Mouse (Mus musculus): ENCODE data around the gene Tmem25.
"Not testable (repeated sequence)": the region's sequence is repeated elsewhere in the genome, so short reads cannot be mapped to it uniquely, and the experiment has no call there.

The Tmem25 gene

DNA sequence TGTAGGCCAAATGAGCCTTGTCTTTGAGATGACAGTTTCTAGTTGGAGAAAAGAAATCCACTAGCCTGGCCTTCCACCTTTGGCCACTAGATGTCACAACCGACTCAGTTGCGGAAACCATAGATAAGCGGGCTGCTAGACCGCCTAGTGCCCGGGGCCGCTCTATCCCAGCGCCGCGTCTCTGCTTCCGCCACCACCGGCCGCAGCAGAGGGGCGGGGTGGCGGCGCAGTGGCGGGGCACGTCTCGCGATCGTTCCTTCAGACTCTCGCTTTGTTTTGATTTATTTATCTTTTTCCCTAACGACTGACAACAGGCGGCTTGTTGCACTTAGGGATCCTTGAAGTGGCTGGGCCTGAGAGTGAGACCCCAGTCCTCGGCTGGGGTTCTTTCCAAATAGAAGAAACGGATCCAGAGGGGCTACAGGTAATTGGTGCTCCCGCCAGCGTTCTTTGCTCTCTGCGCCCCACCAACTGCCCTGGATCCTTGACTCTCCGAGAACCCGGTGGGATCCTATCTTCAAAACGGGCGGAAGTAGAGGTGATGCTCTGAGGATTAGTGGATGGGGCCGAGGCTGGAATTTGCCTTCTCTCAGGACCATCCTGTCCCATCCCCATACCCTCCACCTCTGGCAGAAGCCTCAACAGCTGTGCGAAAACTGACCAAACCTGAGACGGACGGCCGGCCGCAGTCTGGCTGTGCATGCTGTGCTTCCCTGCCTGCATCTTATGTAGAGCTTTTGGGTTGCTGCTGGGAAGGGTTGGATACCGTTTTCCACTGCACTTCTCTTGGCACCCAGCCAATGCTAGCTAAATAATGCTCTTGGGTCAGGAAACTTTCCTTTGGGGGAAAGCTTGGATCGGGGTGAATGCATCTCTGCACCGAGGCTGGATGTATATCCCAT, 26.1 kb downstream of the Tmem25 start:
- in situ Hi-C loops (cut with MseI, MboI): no loop called here

DNA sequence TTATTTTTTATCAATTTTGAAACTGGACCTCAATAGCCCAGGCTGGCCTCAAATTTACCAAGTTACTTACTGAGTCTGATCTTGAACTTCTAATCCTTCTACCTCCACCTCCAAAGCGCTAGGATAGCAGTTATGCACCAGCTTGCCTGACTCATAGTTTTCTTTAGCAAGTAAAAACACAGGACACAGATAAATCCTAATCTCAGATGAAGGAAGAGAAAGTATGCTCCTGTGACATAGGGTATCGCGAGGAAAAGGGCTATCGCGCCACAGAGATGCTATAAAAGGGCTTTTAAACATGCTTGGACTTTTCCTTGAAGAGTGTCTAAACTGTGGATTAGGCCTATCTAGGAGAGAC, 26.7 kb downstream of the Tmem25 start:
- in situ Hi-C loops (cut with MseI, MboI): no loop called here

DNA sequence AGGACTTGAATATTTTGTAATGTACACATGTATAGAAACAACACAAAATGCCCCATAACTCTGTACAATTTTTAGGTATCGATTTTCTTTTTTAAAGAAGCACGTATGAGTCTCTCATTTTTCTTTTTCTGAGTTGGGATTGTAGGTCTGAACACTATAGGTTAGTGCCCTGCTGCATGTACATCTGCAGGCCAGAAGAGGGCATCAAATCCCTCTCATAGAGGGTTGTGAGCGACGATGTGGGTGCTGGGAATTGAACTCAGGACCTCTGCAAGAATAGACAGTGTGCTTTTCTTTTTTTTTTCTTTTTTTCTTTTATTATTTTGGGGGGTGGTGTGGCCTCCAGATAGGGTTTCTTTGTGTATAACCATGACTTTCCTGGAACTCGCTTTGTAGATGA, 27.7 kb downstream of the Tmem25 start:
- in situ Hi-C loops (cut with MseI, MboI): no loop called here

DNA sequence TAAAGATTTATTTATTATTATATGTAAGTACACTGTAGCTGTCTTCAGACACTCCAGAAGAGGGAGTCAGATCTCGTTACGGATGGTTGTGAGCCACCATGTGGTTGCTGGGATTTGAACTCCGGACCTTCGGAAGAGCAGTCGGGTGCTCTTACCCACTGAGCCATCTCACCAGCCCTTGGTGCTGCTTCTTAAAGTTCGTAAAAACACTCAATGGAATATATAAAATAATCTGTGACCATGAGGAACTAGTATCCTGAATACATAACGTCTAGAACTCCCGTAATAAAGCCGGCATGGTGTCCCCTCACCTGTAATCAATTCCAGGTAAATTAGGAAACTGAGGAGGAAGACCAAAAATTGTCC, 31.1 kb downstream of the Tmem25 start:
- in situ Hi-C loops (cut with MseI, MboI): not testable (repeated sequence)

DNA sequence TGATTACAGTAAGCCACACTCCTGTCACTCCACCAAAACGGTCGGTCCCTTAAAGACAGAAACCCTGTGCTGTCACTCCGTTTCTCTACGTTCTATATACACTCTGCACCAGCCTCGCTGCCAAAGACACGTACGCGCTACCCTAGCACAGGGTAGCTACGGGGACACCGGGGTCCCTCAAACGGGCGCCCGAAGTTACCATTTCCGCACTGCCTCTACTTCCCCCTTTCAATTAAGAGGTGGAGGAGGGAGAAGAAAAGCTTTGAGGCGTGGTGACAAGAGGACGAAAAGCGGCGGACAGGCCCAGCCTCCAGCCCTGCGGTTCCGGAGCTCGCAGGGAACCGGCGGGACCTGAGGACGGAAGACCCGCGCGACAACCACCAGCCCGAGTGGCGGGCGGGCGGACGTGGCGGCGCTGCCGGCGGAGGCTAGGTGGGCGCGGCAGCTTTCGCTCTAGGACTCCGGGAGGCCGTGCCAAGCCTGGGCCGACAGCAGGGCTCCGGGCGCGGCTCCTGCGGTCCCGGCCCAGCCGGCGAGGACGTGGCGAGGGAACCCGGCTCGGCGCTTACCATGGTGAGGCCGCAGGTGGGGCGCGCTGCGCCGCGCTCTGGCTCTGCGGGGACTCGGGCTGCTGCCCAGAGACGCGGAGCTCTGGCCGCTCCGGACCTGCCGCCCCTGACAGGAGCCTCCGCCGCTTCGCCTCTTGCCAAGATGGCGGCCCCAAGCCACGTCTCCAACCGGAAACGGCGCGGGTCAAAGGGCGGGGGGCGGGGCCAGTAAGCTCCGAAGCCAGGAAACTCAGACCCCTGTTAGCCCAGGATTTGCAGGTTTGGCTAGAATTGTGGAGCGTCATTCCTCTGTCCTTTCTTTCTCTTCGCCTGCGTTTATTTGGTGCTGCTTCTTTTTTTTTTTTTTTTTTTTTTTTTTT, 31.7 kb downstream of the Tmem25 start, which contains the start of the genes Arcn1 and Ift46:
TSS of gene Arcn1 (minus strand) at position 745 of the 928 bp plus-strand sequence.
TSS of gene Ift46 (plus strand) at position 808 of the 928 bp plus-strand sequence.
- in situ Hi-C loops (cut with MseI, MboI): no loop called here

DNA sequence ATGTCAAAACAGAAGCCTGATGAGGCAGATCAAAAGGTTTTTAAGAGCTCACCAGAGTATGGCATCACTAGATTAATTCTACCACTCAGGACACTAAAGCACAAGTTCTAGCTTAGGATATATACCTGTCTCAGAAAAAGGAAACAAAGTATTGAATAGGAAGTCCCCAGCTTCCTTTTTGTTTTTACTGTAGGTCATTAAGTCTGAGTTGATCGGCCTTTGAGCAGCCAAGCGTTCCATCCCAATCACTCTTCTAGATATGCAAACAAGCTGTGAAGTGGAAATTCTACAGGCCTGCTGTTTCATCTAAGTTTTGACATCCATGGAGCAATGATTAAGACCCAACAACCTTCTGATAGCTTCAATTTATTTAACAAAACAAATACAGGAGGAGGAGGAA, 38.2 kb downstream of the Tmem25 start:
- in situ Hi-C loops (cut with MseI, MboI): no loop called here

DNA sequence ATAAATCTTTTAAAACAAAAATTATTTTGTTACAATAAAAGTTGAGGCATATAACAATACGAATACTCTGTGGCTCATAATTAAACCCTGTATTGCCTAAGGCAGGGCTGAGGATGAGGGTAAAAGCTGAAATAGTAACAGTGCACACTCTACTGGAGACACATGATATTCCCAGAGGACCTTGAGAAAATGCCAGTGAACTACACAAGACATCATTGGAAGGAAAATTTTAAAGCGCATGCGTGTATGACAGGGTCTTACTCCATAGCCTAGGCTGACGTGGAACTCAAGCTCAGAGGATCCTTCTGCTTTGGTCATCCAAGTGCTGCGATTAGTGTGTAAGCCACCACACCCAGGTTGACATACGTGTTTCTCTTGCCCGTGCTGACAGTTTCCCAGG, 50.6 kb downstream of the Tmem25 start:
- in situ Hi-C loops (cut with MseI, MboI): no loop called here

DNA sequence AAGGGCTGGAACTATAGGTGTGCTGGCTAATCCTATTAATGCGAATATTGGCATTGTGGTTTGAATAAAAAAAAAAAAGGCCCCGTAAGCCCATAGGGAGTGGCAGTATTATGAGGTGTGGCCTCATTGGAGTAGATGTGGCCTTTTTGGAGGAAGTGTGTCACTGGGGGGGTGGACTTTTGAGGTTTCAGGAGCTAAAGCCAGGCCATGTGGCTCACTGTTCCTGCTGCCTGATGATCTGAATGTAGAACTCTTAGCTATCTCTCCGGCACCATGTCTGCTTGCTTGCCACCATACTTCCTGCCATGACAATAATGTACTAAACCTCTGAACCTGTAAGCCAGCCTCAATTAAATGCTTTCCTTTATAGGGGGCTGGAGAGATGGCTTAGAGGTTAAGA, 51.8 kb downstream of the Tmem25 start:
- in situ Hi-C loops (cut with MseI, MboI): no loop called here

DNA sequence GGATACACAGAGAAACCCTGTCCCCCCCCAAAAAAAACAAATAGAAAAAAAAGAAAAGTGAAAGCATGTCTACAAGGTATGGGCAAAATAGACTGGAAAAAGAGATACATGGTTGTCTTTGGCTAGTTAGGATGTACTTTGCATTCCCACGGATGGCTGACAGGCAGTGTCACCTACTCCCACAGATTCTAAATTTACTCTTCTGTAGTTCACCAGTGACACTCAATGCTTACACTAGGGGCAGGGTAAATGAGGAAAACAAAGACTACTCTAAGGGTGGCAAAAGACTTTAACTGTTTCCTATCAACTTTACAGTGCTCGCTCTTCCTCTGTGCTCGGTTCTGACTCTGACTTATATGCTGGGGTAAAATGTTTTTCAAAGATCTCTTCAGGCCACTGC, 52.4 kb downstream of the Tmem25 start:
- in situ Hi-C loops (cut with MseI, MboI): no loop called here

DNA sequence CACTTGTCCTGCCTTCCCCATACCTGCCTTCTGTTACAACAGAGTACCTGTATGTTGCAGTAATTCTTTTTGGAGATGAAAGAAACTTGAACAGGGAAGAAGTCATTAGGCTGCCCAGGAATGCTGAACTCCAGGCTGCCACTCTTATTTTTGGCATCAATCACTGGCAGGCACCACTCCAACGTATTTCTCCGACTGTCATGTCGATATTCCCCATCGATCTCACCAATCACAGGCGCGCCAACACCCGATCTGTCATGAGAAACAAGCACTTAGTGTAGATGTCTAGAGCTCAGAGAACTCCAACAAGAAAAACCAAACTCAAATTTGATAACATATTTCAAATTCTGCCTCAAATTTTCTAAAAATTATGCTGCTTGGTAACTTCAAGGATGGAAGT, 53.7 kb downstream of the Tmem25 start:
- in situ Hi-C loops (cut with MseI, MboI): no loop called here
